Mouse (Mus musculus) testis, adult 2 months (tissue): Measurements from ENCODE around the gene Pdia5. TPM values are rescaled to one million over a fixed set of nuclear protein-coding genes. Genes with fewer than 3 reads are reported as not detected.

Experiments
- H3K27ac ChIP-seq: fragments of 200-500 bp; 2 replicates; pipeline ENCODE4 v1.5.1; 2012; ENCODE audit warnings: low read depth, low read length; ENCODE audit not compliant: control insufficient read depth, insufficient read depth
- H3K27me3 ChIP-seq: fragments of 200-500 bp; 2 replicates; pipeline ENCODE4 v1.6.1; 2012; ENCODE audit warnings: mild to moderate bottlenecking, low read length, moderate library complexity; ENCODE audit not compliant: control insufficient read depth, insufficient read depth
- H3K36me3 ChIP-seq: fragments of 200-500 bp; 2 replicates; pipeline ENCODE4 v1.6.1; 2012; ENCODE audit warnings: mild to moderate bottlenecking, low read length; ENCODE audit not compliant: control insufficient read depth, insufficient read depth
- H3K4me1 ChIP-seq: fragments of 200-500 bp; 2 replicates; pipeline ENCODE4 v1.6.1; 2012; ENCODE audit warnings: low read length; ENCODE audit not compliant: control insufficient read depth, insufficient read depth
- H3K4me3 ChIP-seq: fragments of 200-500 bp; 2 replicates; pipeline ENCODE4 v1.5.1; 2012; ENCODE audit warnings: low read depth, mild to moderate bottlenecking, low read length, moderate library complexity, mixed read lengths; ENCODE audit not compliant: control insufficient read depth
- CTCF ChIP-seq: fragments of 200-500 bp; IDR thresholded peaks from 2 replicates; pipeline ENCODE4 v1.5.1; 2012; ENCODE audit warnings: low read depth, mild to moderate bottlenecking, inconsistent platforms, low read length, moderate library complexity; ENCODE audit not compliant: control insufficient read depth, insufficient read depth, insufficient replicate concordance
- POLR2A ChIP-seq: fragments of 200-500 bp; IDR thresholded peaks from 2 replicates; pipeline ENCODE4 v1.6.1; 2012; ENCODE audit warnings: low read depth, mild to moderate bottlenecking, inconsistent platforms, low read length, moderate library complexity; ENCODE audit not compliant: control insufficient read depth
- polyA plus RNA-seq: library from polyadenylated mRNA; depleted of rRNA; stranded (reverse); fragments of >200 nt; gene quantifications from 2 replicates; pipeline ENCODE4 v1.2.3, GENCODE M21; 2012

Pdia5 gene
- polyA plus RNA-seq, 1 experiment: 18.9 TPM

- no peaks in the 10 kb centered on the region for H3K27me3 ChIP-seq
- no peaks in the 10 kb centered on the region for H3K36me3 ChIP-seq
- TF ChIP-seq POLR2A: no peak
- TF ChIP-seq CTCF: no peak
- H3K4me1 ChIP-seq: no peaks in the 10 kb centered on the region
- H3K27ac ChIP-seq: no peak overlapping the region
- no peak overlapping the region for H3K4me3 ChIP-seq
Observed at GRCm38 (mm10) chr16:35406706-35407105, 84.0 kb downstream of the Pdia5 start.

GRCm38 (mm10) chr16:35406166-35406565 is 84.5 kb downstream of the Pdia5 start:
- Histone ChIP-seq H3K4me1 (no peaks in the 10 kb centered on the region), H3K4me3 (no peak overlapping the region), H3K27ac (no peak overlapping the region), H3K27me3 (no peaks in the 10 kb centered on the region), H3K36me3 (no peaks in the 10 kb centered on the region)
- TF ChIP-seq POLR2A (no peak), CTCF (no peak)

- no peak for TF ChIP-seq POLR2A
- TF ChIP-seq CTCF: no peak
- no peaks in the 10 kb centered on the region for H3K27me3 ChIP-seq
- no peak overlapping the region for H3K4me3 ChIP-seq
- no peak overlapping the region for H3K27ac ChIP-seq
- no peaks in the 10 kb centered on the region for H3K4me1 ChIP-seq
- no peaks in the 10 kb centered on the region for H3K36me3 ChIP-seq
Observed at GRCm38 (mm10) chr16:35405348-35406080, 85.2 kb downstream of the Pdia5 start.

GRCm38 (mm10) chr16:35404864-35405263 is 85.8 kb downstream of the Pdia5 start:
- no peak overlapping the region for H3K27ac ChIP-seq
- H3K4me1 ChIP-seq: no peaks in the 10 kb centered on the region
- no peak overlapping the region for H3K4me3 ChIP-seq
- TF ChIP-seq CTCF (no peak), POLR2A (no peak)
- H3K27me3 ChIP-seq: no peaks in the 10 kb centered on the region
- H3K36me3 ChIP-seq: no peaks in the 10 kb centered on the region

GRCm38 (mm10) chr16:35403891-35404290 is 86.8 kb downstream of the Pdia5 start:
- no peak for TF ChIP-seq POLR2A
- TF ChIP-seq CTCF: no peak
- Histone ChIP-seq H3K4me3 (no peak overlapping the region), H3K27ac (no peak overlapping the region), H3K36me3 (no peaks in the 10 kb centered on the region), H3K27me3 (no peaks in the 10 kb centered on the region), H3K4me1 (no peaks in the 10 kb centered on the region)

- Histone ChIP-seq H3K4me3 (no peak overlapping the region), H3K27ac (no peak overlapping the region), H3K36me3 (no peaks in the 10 kb centered on the region), H3K4me1 (no peaks in the 10 kb centered on the region), H3K27me3 (no peaks in the 10 kb centered on the region)
- no peak for TF ChIP-seq POLR2A
- no peak for TF ChIP-seq CTCF
Observed at GRCm38 (mm10) chr16:35403356-35403755, 87.3 kb downstream of the Pdia5 start.

GRCm38 (mm10) chr16:35392813-35393212 is 97.9 kb downstream of the Pdia5 start:
- H3K4me1 ChIP-seq: no peaks in the 10 kb centered on the region
- no peaks in the 10 kb centered on the region for H3K36me3 ChIP-seq
- no peak overlapping the region for H3K4me3 ChIP-seq
- no peak for TF ChIP-seq CTCF
- no peak for TF ChIP-seq POLR2A
- H3K27me3 ChIP-seq: no peaks in the 10 kb centered on the region
- H3K27ac ChIP-seq: no peak overlapping the region
